Mouse (Mus musculus): ENCODE data around the gene Gm28047.
"Not testable (repeated sequence)": the region's sequence is repeated elsewhere in the genome, so short reads cannot be mapped to it uniquely, and the experiment has no call there.

Gene Gm28047

GRCm38 (mm10) chr15:102624970-102625686, at the start of gene Gm28047, which contains the start of gene Atf7:
Gene Gm28047 (minus strand): TSS chr15:102625067.
Gene Atf7 (minus strand): TSS chr15:102625464.
- peak; percentile 98 to 99 for DNase-seq (ENCODE audit: low spot score in 2 of 2)

GRCm38 (mm10) chr15:102673548-102673947, 48.7 kb upstream of the Gm28047 start:
- peak; percentile 47 to 63 for DNase-seq (ENCODE audit: low spot score in 2 of 2)

GRCm38 (mm10) chr15:102672215-102673071, 47.6 kb upstream of the Gm28047 start, which contains the start of gene Atp5g2:
Gene Atp5g2 (minus strand): TSS chr15:102672352.
- DNase-seq (ENCODE audit: low spot score in 2 of 2), result peak in 1 of 2 experiments; percentile 29

DNA sequence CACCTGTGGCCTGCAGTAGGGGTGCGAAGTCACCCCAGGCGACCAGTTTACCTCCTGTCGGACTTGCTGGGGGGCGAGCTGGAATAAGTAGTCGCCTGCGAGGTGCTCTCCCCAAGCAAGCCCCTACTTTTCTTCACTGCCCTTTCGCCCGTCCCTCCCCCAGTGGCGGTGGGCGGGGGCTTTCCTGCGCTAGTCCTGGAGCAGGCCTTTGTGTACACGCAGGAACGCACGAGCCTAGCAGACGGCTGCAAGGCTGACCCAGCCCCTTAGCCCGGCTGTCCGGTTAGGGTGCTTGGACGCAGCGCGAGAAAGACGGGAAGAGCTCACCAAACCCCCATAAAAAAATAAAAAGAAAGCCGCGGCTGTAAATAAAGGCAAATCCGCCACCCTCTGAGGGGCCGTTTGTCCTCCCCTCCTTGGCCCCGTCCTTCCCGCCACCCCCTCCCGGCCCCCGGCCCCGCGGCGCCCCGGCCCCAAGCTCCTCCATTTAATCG, 46.9 kb upstream of the Gm28047 start:
- peak; percentile 62 to 69 for DNase-seq (ENCODE audit: low spot score in 2 of 2)

DNA sequence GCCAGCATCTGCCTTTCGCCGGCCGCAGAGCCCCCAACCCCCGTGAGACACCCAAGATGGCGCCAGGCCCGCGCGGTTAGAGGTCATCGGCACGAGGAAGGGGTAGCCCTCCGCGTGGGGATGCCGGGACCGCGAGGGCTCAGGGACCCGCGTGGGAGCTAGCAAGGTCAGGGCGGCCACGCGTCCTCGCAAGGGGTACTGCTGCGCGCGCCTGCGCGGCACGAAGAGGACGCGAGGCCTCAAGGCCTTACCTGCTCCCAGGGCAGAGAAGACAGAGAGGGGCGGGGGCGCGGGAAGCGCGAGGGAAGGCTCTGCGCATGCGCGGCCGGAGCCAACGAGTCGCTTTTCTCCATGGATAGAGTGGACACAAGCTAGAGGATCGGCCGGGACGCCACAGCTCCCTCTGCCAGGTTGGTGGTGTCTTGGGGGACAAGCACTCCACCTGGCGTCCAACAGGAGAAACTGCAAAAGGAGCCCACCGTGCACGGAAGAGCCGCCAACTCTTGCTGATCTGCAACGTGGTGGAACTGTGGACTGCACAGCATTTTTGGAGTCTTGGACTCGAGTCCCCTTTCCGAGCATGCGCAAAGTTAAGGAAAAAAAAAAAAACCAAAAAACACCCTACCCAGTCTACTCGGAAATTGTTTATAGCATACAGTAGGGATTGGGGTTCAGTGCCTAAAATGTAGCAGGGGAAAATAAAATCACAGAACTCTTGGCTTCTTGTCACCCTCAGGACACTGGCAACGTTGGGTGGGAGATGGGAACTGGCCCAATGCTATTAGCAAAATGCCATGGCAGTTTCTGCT, 46.1 kb upstream of the Gm28047 start:
- DNase-seq (ENCODE audit: low spot score in 2 of 2), result peak; percentile 98

DNA sequence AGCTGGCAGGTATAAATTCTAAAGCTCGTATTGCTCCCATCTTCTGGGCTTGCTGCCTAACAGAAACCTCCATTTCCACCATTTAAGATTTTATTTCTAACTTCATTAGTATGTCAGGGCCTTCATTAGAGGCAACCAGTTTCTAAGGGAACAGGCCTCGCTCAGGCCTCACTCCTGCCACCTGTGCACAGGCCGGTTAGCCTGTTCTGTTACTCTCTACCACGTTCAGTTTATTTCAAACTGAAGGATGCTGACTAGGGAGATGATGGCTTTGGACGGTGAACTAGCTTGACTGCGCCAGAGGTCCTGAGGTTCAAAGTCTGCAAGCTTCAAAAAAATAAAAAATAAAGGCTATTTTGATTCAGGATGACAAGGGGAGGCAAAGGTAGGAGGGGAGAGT, 45.4 kb upstream of the Gm28047 start:
- DNase-seq (ENCODE audit: low spot score in 2 of 2), result no peak

DNA sequence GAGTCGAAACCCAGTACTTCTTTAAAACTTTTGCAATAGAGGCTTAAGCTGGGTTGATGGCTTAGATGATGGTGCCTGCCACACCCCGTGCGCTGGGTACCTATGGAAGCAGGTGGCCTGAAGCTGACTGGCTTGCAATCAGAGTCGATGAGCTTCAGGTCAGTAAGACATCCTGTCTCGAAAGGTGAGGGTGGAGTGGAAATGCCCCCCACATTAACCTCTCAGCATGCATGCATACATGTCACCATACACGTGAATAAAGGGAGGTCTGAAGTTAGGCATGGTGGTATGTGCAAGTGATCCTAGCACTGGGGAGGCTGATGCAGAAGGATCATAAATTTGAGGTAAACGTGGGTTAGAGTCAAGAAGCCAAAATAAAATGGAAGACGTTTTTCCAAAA, 44.7 kb upstream of the Gm28047 start:
- DNase-seq (ENCODE audit: low spot score in 2 of 2), result no peak

- DNase-seq (ENCODE audit: low spot score in 2 of 2), result no peak
These were observed 40.6 kb upstream of the Gm28047 start for GRCm38 (mm10) chr15:102665494-102665893.

GRCm38 (mm10) chr15:102663825-102664224, 39.0 kb upstream of the Gm28047 start:
- no peak for DNase-seq (ENCODE audit: low spot score in 2 of 2)

DNA sequence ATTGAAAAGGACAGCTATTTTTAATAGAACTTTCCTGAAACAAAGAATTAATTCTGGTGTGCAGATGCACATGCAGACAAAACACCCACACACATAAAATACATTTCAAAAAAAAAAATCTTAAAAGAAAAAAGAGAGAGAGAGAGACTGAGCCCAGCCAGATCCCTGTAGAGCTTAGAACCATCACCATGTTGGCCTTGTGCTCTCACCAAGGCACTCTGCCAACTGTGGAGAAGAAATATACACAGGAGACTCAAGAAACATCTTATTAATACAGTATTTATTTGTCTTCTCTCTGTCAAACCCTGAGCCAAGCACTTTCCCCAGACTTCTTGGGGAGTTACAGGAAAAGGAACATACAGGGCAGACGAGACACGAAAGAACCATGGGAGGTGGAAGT, 37.7 kb upstream of the Gm28047 start:
- DNase-seq (ENCODE audit: low spot score in 2 of 2), result not testable (repeated sequence)

DNA sequence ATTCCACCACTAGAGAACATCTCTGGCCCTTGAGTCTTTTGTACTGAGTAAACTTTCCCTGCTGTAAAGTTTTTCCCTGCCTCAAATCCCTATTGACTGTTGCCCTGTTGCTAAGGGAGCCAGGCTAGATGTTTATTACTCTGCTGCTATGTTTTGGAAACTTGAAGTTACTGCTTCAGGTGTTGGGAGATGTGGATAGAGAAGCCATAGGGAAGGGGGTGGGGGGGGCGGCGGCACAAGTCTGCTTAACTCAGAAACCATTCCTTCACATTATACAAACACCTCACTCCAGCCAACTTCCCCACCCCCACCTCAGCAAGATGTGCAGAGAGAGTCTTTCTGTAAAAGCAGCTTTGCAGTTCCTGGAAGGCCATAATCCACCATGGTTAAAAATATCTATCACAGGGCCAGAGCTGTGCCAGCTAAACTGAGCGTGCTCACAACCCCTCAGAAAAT, 33.1 kb upstream of the Gm28047 start:
- no peak for DNase-seq (ENCODE audit: low spot score in 2 of 2)

- no peak for DNase-seq (ENCODE audit: low spot score in 2 of 2)
These were observed 31.8 kb upstream of the Gm28047 start for GRCm38 (mm10) chr15:102656658-102657057.

DNA sequence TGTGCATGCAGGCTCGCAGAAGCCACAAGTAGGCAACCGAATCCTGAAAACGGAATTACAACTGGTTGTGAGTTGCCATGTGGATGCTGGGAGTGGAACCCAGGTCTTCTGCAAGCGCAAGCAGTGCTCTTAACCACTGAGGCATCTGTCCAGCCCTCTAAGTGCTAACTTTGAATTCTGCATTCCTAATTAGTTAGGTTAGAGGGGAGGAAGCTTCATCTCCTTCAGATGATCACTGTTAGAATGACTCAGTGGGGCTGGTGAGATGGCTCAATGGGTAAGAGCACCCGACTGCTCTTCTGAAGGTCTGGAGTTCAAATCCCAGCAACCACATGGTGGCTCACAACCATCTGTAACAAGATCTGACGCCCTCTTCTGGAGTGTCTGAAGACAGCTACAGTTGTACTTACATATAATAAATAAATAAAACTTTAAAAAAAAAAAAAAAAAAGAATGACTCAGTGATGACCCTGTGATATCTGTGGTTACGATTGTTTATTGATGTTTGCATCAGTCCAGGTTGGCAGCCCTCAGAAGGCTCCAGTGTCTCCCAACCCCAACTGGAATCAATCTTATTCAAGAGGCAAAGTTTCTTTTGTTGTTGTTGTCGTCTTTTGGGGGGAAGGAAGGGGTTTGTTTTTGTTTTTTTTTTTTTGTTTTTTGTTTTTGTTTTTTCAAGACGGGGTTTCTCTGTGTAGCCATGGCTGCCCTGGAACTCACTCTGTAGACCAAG, 27.2 kb upstream of the Gm28047 start:
- not testable (repeated sequence) for DNase-seq (ENCODE audit: low spot score in 2 of 2)

DNA sequence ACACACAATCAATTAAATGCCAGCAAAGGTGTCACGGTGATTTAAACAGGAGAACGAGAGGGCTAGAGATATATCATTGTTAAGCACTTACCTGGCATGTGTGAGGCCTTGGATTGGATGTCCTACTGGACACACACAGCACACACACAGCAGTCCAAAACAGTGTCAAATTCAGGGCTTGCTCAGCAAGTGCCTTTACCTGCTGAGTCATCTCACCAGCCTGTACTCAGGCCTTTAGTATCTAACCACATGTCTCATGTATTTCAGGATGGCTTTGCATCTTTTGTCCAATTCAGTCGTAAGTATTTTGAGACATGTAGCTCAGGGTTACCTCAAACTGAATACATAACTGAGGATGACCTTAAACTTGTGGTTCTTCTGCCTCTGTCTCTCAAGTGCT, 26.2 kb upstream of the Gm28047 start:
- no peak for DNase-seq (ENCODE audit: low spot score in 2 of 2)

DNA sequence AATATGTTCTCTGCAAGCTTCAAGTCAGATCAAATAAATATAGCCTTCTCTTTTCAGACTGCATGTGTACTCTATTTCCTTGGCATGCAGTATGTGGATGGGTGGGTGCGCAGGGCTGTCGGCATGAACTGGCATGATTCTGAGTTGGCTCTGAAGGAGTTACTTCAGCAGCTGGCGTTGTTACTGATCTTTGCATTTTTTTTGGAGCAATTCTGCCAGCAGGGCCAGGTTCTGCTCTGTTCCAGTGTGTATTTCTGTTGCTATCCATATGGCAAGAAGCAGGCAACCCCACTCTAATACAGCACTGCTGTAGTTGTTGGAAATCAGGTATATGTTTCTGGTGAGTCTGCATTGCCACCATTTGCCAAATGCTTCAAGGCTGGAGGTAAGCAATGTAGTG, 10.9 kb upstream of the Gm28047 start:
- DNase-seq (ENCODE audit: low spot score in 2 of 2), result peak in 1 of 2 experiments; percentile 58

- DNase-seq (ENCODE audit: low spot score in 2 of 2), result no peak
These were observed 9.8 kb upstream of the Gm28047 start for GRCm38 (mm10) chr15:102634684-102635083.

- DNase-seq (ENCODE audit: low spot score in 2 of 2), result no peak
These were observed 804 bp upstream of the Gm28047 start for GRCm38 (mm10) chr15:102625687-102626055.

DNA sequence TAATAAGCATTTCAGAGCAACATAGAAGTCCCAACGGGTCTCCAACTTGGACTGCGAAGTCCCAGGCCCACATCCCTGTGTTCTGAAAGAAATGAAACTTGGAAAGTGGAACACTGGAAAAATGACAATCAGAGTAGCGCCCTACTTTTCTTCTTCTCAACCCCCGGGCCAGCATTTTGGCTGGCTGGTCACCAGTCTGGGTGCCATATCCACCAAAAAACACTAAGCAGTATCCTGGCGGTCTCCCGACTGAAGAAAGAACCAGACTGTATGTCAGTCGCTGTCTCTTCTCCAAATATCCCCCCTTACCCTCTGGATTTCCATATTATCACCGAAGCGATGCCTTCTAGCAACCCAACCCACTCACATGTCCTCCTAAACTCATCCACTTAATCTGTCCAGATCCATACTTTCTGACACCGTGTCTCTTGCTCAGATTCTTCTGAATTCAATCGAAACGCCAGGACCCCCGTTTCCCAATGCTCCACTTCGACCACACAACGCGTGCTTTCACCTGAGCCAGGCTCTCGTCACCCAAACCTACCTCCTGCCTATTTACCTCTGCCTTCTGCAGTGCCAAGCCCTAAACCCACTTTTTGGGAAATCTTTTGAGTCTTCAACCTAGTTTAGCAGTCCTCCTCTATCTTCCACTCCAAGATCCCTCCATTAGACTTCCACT, 437 bp downstream of the Gm28047 start:
- no peak for DNase-seq (ENCODE audit: low spot score in 2 of 2)

DNA sequence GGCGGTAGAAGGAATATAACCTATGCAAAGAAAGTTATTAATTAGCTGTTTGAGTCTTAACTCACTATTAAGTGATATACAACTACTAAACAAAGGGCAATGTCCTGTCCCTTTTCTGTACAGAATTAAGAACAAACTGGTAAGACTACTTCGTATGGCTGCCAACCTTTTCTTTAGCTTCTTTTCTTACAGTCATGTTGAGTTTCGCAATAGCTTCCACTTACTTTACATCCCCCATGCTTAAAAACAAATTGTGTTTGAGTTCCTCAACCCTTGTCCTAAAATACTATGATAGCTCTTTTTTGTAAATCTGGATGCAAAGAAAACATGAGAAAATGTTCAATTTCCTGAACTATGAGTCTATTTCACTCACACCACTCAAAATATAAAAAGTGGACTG, 1.7 kb downstream of the Gm28047 start:
- no peak for DNase-seq (ENCODE audit: low spot score in 2 of 2)

- no peak for DNase-seq (ENCODE audit: low spot score in 2 of 2)
These were observed 2.3 kb downstream of the Gm28047 start for GRCm38 (mm10) chr15:102622536-102622935.
